7 mouse cellular contexts compared by ENCODE assay signal in the genomic region with DNA sequence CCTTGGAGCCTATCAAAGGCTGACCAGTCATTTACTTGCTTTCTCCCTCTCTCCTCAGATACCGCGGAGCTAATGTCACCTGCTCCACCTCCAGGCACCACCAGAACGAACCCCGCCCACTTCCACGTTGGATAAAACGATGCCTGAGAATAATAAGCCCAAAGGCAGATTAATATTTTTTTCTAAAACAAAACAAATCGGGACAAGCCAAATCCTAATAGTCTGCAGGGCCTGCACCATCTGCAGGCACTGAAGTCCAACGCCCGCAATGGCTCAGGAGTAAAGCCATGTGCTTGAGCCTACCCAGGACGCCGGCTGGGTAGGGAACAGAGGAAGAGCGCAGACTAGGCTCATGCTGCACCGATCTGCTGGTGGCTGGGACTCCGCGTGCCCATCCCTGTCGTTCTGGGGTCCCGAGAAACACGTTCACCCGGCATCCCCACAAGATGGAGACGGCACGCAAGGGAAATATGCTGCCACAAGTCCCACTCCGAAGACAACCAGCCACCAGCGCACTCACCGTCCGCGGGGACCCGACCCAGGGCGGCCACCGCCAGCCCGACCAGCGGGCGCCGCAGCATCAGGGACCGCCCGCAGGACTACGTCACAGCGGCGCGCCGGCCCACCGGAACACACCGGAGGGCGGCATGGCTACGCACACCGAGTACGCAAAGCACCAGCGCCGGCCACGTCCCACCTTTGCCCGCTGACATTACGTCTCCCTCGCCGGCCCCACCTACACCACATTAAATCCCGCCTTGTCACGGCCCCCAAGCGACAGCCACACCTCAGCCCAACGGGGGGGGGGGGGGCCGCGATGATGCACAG. TPM values are rescaled to one million over a fixed set of nuclear protein-coding genes. Genes with fewer than 3 reads are reported as not detected.
DNase-seq lines count a peak whose midpoint lies in the region; ATAC-seq lines count a peak whose summit lies in the region.

No protein-coding gene starts in this region.

- no peaks in the 10 kb centered on the region for H3K9me3 ChIP-seq in embryonic facial prominence, embryonic 10.5 days
- H3K9me3 ChIP-seq in limb, embryonic 10.5 days (replicated peaks), result no peaks in the 10 kb centered on the region
- H3K9me3 ChIP-seq in midbrain, embryonic 12.5 days, result no peaks in the 10 kb centered on the region

- H3K36me3 ChIP-seq in embryonic facial prominence, embryonic 10.5 days (replicated peaks), result peaks cover 9% of the 10 kb centered on the region
- H3K36me3 ChIP-seq in limb, embryonic 10.5 days, result peaks cover 3% of the 10 kb centered on the region
- peaks cover under 1% of the 10 kb centered on the region for H3K36me3 ChIP-seq in midbrain, embryonic 12.5 days

- H3K9ac ChIP-seq in midbrain, embryonic 12.5 days (replicated peaks), result peak overlapping the region; percentile 63

- peak; percentile 95 for DNase-seq in adrenal gland, postnatal 14 days
- DNase-seq in embryonic facial prominence, embryonic 10.5 days (ENCODE audit: low spot score), result peak; percentile 93
- peak; percentile 94 for DNase-seq in kidney, adult 11 months
- peak; percentile 91 for DNase-seq in limb, embryonic 10.5 days (ENCODE audit: low spot score)
- DNase-seq in skeletal muscle tissue, adult 2 months (ENCODE audit: low read depth, low spot score), result peak; percentile 90

- H3K27me3 ChIP-seq in embryonic facial prominence, embryonic 10.5 days (replicated peaks; ENCODE audit: low read depth, poor library complexity, severe bottlenecking), result no peaks in the 10 kb centered on the region
- no peaks in the 10 kb centered on the region for H3K27me3 ChIP-seq in limb, embryonic 10.5 days (ENCODE audit: low read depth, poor library complexity, severe bottlenecking)
- H3K27me3 ChIP-seq in midbrain, embryonic 12.5 days, result no peaks in the 10 kb centered on the region

- H3K27ac ChIP-seq in embryonic facial prominence, embryonic 10.5 days (replicated peaks), result peak overlapping the region; percentile 87
- H3K27ac ChIP-seq in limb, embryonic 10.5 days, result peak overlapping the region; percentile 84
- peak overlapping the region; percentile 81 for H3K27ac ChIP-seq in midbrain, embryonic 12.5 days (replicated peaks)

- peak overlapping the region; percentile 75 for H3K4me3 ChIP-seq in embryonic facial prominence, embryonic 10.5 days
- peak overlapping the region; percentile 63 for H3K4me3 ChIP-seq in limb, embryonic 10.5 days
- peak overlapping the region; percentile 57 for H3K4me3 ChIP-seq in midbrain, embryonic 12.5 days

- WGBS in embryonic facial prominence, embryonic 10.5 days, result under 1% methylated on average over 59 of the region's 59 CpGs
- WGBS in limb, embryonic 10.5 days, result under 1% methylated on average over 58 of the region's 59 CpGs
- under 1% methylated on average over 56 of the region's 59 CpGs for WGBS in midbrain, embryonic 12.5 days

- H3K4me1 ChIP-seq in embryonic facial prominence, embryonic 10.5 days, result peaks cover 12% of the 10 kb centered on the region
- H3K4me1 ChIP-seq in limb, embryonic 10.5 days, result peaks cover 14% of the 10 kb centered on the region
- peaks cover 10% of the 10 kb centered on the region; the same call in 1 of the 2 replicates for H3K4me1 ChIP-seq in midbrain, embryonic 12.5 days

- peak; percentile 93 for ATAC-seq in granulocyte monocyte progenitor cell, adult 5-6 weeks (replicated peaks; ENCODE audit: poor library complexity, severe bottlenecking)
- peak; percentile 96 for ATAC-seq in midbrain, embryonic 12.5 days (ENCODE audit: low FRiP score, low read depth)

- peak overlapping the region; percentile 59 for H3K4me2 ChIP-seq in midbrain, embryonic 12.5 days (replicated peaks)

RNA-seq across cellular contexts. Expression of a gene that starts 0.6 kb away (rescaled TPM):
- total RNA-seq in adrenal gland, postnatal 14 days (2021), result 69.1 and 71.8 TPM in 2 replicates
- polyA plus RNA-seq in embryonic facial prominence, embryonic 10.5 days (2016; fragmentation: Nextera tagmentation; extraction: Ambion mirVana), result 133 and 146 TPM in 2 replicates
- total RNA-seq in granulocyte monocyte progenitor cell, adult 5-6 weeks (2014; fragmentation: Nextera tagmentation), result 41.9 and 58.1 TPM in 2 replicates
- 33.2 and 35.9 TPM in 2 replicates for total RNA-seq in granulocyte monocyte progenitor cell, adult 5-6 weeks (2017)
- 145 and 155 TPM in 2 replicates for polyA plus RNA-seq in limb, embryonic 10.5 days (2016; fragmentation: Nextera tagmentation; extraction: Ambion mirVana)
- polyA plus RNA-seq in midbrain, embryonic 12.5 days (2016; fragmentation: Nextera tagmentation; extraction: Ambion mirVana), result 83.8 and 95.1 TPM in 2 replicates

RNA-seq across cellular contexts. Expression of a gene that starts 8.4 kb away (rescaled TPM):
- 0.30 and 0.56 TPM in 2 replicates for total RNA-seq in adrenal gland, postnatal 14 days (2021)
- polyA plus RNA-seq in embryonic facial prominence, embryonic 10.5 days (2016; fragmentation: Nextera tagmentation; extraction: Ambion mirVana), result 0.15 TPM in 1 of 2 replicates, not detected in the other
- not detected in 2 replicates for total RNA-seq in granulocyte monocyte progenitor cell, adult 5-6 weeks (2014; fragmentation: Nextera tagmentation)
- total RNA-seq in granulocyte monocyte progenitor cell, adult 5-6 weeks (2017), result not detected in 2 replicates
- polyA plus RNA-seq in limb, embryonic 10.5 days (2016; fragmentation: Nextera tagmentation; extraction: Ambion mirVana), result 0.23 TPM in 1 of 2 replicates, not detected in the other
- 0.10 TPM in 2 replicates for polyA plus RNA-seq in midbrain, embryonic 12.5 days (2016; fragmentation: Nextera tagmentation; extraction: Ambion mirVana)

RNA-seq across cellular contexts. Expression of a gene that starts 10.8 kb away (rescaled TPM):
- 68.3 and 69.2 TPM in 2 replicates for total RNA-seq in adrenal gland, postnatal 14 days (2021)
- 119 and 128 TPM in 2 replicates for polyA plus RNA-seq in embryonic facial prominence, embryonic 10.5 days (2016; fragmentation: Nextera tagmentation; extraction: Ambion mirVana)
- total RNA-seq in granulocyte monocyte progenitor cell, adult 5-6 weeks (2014; fragmentation: Nextera tagmentation), result 22.7 and 45.8 TPM in 2 replicates
- 59.9 and 82.1 TPM in 2 replicates for total RNA-seq in granulocyte monocyte progenitor cell, adult 5-6 weeks (2017)
- 123 and 131 TPM in 2 replicates for polyA plus RNA-seq in limb, embryonic 10.5 days (2016; fragmentation: Nextera tagmentation; extraction: Ambion mirVana)
- 84.3 and 89.4 TPM in 2 replicates for polyA plus RNA-seq in midbrain, embryonic 12.5 days (2016; fragmentation: Nextera tagmentation; extraction: Ambion mirVana)

RNA-seq across cellular contexts. Expression of a gene that starts 16.7 kb away (rescaled TPM):
- 27.1 and 29.1 TPM in 2 replicates for total RNA-seq in adrenal gland, postnatal 14 days (2021)
- polyA plus RNA-seq in embryonic facial prominence, embryonic 10.5 days (2016; fragmentation: Nextera tagmentation; extraction: Ambion mirVana), result 43.9 and 46.0 TPM in 2 replicates
- 21.2 and 21.9 TPM in 2 replicates for total RNA-seq in granulocyte monocyte progenitor cell, adult 5-6 weeks (2014; fragmentation: Nextera tagmentation)
- total RNA-seq in granulocyte monocyte progenitor cell, adult 5-6 weeks (2017), result 11.4 and 14.0 TPM in 2 replicates
- 35.1 and 40.2 TPM in 2 replicates for polyA plus RNA-seq in limb, embryonic 10.5 days (2016; fragmentation: Nextera tagmentation; extraction: Ambion mirVana)
- 35.0 and 36.4 TPM in 2 replicates for polyA plus RNA-seq in midbrain, embryonic 12.5 days (2016; fragmentation: Nextera tagmentation; extraction: Ambion mirVana)

RNA-seq across cellular contexts. Expression of a gene that starts 27.9 kb away (rescaled TPM):
- total RNA-seq in adrenal gland, postnatal 14 days (2021), result 18.3 and 19.4 TPM in 2 replicates
- 4.0 and 4.7 TPM in 2 replicates for polyA plus RNA-seq in embryonic facial prominence, embryonic 10.5 days (2016; fragmentation: Nextera tagmentation; extraction: Ambion mirVana)
- 0.84 and 2.8 TPM in 2 replicates for total RNA-seq in granulocyte monocyte progenitor cell, adult 5-6 weeks (2014; fragmentation: Nextera tagmentation)
- total RNA-seq in granulocyte monocyte progenitor cell, adult 5-6 weeks (2017), result 3.9 and 6.0 TPM in 2 replicates
- polyA plus RNA-seq in limb, embryonic 10.5 days (2016; fragmentation: Nextera tagmentation; extraction: Ambion mirVana), result 3.3 and 4.5 TPM in 2 replicates
- polyA plus RNA-seq in midbrain, embryonic 12.5 days (2016; fragmentation: Nextera tagmentation; extraction: Ambion mirVana), result 6.2 and 7.3 TPM in 2 replicates

Comparison
In these comparisons a context has a peak if more than half of its experiments do, and no peak if none do; other contexts are left out.
1. Peak in every context shown above with its lines: DNase-seq, ATAC-seq, H3K4me3 ChIP-seq and H3K27ac ChIP-seq.